Mouse (Mus musculus) limb, embryonic 11.5 days (tissue): ENCODE measurements around the gene Igf1r. TPM values are rescaled to one million over a fixed set of nuclear protein-coding genes. Genes with fewer than 3 reads are reported as not detected.
A peak's percentile ranks its signal among the peaks of the same experiment; 100 is the strongest.

Source experiments
- ATAC-seq: fragments of 200-750 bp; cut with Nextera tagmentation; 2 replicates; pipeline ENCODE4 v1.8.0; 2017; ENCODE audit warnings: low read depth; ENCODE audit not compliant: insufficient number of reproducible peaks, low FRiP score, low TSS enrichment
- DNase-seq: peaks from one replicate; pipeline ENCODE4 v3.0.0-alpha.2; 2015; ENCODE audit warnings: low spot score
- H3K27ac ChIP-seq: fragments of 300-500 bp; sonication (generic); replicated peaks from 2 replicates; pipeline ENCODE4 v1.5.1; 2014; ENCODE audit warnings: low read depth, mild to moderate bottlenecking, low read length
- H3K27me3 ChIP-seq: fragments of 300-500 bp; sonication (generic); 2 replicates; pipeline ENCODE4 v1.6.1; 2014; ENCODE audit warnings: mild to moderate bottlenecking, low read length, mixed read lengths; ENCODE audit not compliant: control insufficient read depth, insufficient read depth
- H3K36me3 ChIP-seq: fragments of 300-500 bp; sonication (generic); 2 replicates; pipeline ENCODE4 v1.6.1; 2014; ENCODE audit warnings: mild to moderate bottlenecking, low read length, moderate library complexity, mixed read lengths; ENCODE audit not compliant: control insufficient read depth, insufficient read depth
- H3K4me1 ChIP-seq: fragments of 300-500 bp; sonication (generic); 2 replicates; pipeline ENCODE4 v1.6.1; 2014; ENCODE audit warnings: low read length, mixed read lengths; ENCODE audit not compliant: control insufficient read depth, insufficient read depth
- H3K4me2 ChIP-seq: fragments of 300-500 bp; sonication (generic); 2 replicates; pipeline ENCODE4 v1.6.1; 2014; ENCODE audit warnings: low read depth, mild to moderate bottlenecking, moderate library complexity; ENCODE audit not compliant: severe bottlenecking
- H3K4me3 ChIP-seq: fragments of 300-500 bp; sonication (generic); 2 replicates; pipeline ENCODE4 v1.5.1; 2014; ENCODE audit warnings: low read depth, low read length
- H3K9ac ChIP-seq: fragments of 300-500 bp; sonication (generic); 2 replicates; pipeline ENCODE4 v1.6.1; 2014; ENCODE audit warnings: mild to moderate bottlenecking, low read length
- H3K9me3 ChIP-seq: fragments of 300-500 bp; sonication (generic); 2 replicates; pipeline ENCODE4 v1.6.1; 2016; ENCODE audit warnings: low read length; ENCODE audit not compliant: control insufficient read depth
- WGBS: fragments of 180-500 bp; shearing (Covaris S2); extraction: QIAGEN DNeasy Blood & Tissue Kit; methylation state at CpG from one replicate; pipeline ENCODE4 v1.1.7; 2014; 5-methylcytosine and 5-hydroxymethylcytosine counted together
- polyA plus RNA-seq: library from polyadenylated mRNA; unstranded; fragments of >200 nt; fragmentation: Nextera tagmentation; extraction: Ambion mirVana; gene quantifications from 2 replicates; pipeline ENCODE4 v1.2.1, GENCODE M21; 2014

The Igf1r gene
- polyA plus RNA-seq, 1 experiment from 2014 or later: 29.9 TPM

DNA sequence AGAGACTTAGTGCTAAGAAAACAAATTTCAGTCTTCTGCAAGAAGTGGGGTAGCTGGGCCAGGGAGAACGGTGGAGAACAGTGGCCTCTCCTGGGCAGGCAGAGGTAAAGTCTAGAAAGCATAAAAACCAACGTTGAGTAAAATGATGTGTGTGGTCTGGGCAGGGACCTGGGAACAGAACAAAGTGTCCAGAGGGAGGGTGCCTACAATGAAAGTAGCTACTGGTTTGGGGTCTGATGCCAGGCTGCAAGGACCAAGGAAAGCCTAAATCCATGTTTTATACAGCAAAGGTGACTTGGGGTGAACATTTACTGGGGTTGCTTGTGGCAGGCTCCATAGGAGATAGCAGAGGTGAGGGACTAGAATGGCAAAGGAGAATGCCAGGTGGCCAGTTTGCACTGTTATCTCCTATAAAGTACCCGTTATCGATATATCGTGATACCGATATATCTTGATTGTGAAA is 175.2 kb downstream of the Igf1r start:
- peak; percentile 53 for DNase-seq
- no peaks in the 10 kb centered on the region for H3K36me3 ChIP-seq
- no peak for ATAC-seq
- 44% methylated on average over 6 of the region's 6 CpGs for WGBS
- H3K4me2 ChIP-seq: peak overlapping the region; percentile 87; the same call in 1 of the 2 replicates
- no peak overlapping the region for H3K9ac ChIP-seq
- H3K4me1 ChIP-seq: peaks cover 19% of the 10 kb centered on the region
- no peaks in the 10 kb centered on the region for H3K27me3 ChIP-seq
- no peaks in the 10 kb centered on the region for H3K9me3 ChIP-seq
- no peak overlapping the region for H3K4me3 ChIP-seq
- peak overlapping the region; percentile 65 for H3K27ac ChIP-seq

DNA sequence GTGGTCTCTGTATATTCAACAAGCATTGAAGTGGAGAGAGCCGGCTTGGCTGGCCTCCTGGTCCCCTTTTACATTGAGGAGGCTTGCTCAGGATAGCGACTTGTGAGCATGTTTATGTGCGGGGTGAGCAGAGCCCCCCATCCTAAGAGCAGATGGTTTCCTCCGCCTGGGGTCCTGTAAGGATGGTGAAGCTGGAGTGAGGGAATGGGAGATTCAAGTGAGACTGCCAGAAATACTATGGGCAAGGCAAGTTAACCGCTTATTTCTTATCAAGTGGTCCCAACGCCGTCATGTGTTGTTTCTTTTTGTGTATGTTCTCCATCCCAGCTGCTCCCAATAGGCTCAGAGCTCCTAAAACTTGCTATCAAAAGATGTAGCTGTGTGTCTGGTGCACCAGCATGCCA is 175.6 kb downstream of the Igf1r start:
- H3K9me3 ChIP-seq: no peaks in the 10 kb centered on the region
- no peak overlapping the region for H3K4me3 ChIP-seq
- peak overlapping the region; percentile 87; the same call in 1 of the 2 replicates for H3K4me2 ChIP-seq
- H3K36me3 ChIP-seq: no peaks in the 10 kb centered on the region
- DNase-seq (no peak), ATAC-seq (no peak)
- H3K9ac ChIP-seq: no peak overlapping the region
- no peaks in the 10 kb centered on the region for H3K27me3 ChIP-seq
- 16% methylated on average over 7 of the region's 7 CpGs for WGBS
- peaks cover 19% of the 10 kb centered on the region for H3K4me1 ChIP-seq
- H3K27ac ChIP-seq: peak overlapping the region; percentile 65

DNA sequence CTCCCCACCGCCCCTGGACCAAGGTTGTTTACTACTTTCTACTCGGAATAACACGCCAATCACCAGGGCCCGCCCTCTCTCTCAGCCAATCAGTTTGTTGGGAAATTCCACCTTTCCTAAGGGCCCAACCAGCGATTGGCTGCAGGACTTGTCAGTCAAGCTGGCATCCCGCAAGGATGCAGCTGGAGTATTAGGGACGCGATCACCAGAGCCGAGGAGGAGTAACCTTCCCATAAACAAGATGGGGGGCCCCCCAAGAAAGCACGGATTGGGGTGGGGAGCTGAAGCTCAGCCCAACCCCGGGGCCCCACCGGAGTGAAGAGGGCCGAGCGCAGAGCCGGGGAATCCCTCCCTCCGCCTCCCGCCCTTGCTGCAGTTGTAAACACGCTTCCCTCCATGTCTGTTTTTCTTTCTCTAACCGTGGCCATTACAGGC is 176.5 kb downstream of the Igf1r start:
- 0% methylated on average over 19 of the region's 19 CpGs for WGBS
- no peaks in the 10 kb centered on the region for H3K36me3 ChIP-seq
- peak overlapping the region; percentile 86 for H3K27ac ChIP-seq
- H3K9me3 ChIP-seq: no peaks in the 10 kb centered on the region
- H3K27me3 ChIP-seq: no peaks in the 10 kb centered on the region
- peak overlapping the region; percentile 87 for H3K4me2 ChIP-seq
- peak overlapping the region; percentile 58 for H3K9ac ChIP-seq
- H3K4me3 ChIP-seq: peak overlapping the region; percentile 48
- DNase-seq (peak; percentile 99), ATAC-seq (peak; percentile 90)
- peaks cover 22% of the 10 kb centered on the region for H3K4me1 ChIP-seq

DNA sequence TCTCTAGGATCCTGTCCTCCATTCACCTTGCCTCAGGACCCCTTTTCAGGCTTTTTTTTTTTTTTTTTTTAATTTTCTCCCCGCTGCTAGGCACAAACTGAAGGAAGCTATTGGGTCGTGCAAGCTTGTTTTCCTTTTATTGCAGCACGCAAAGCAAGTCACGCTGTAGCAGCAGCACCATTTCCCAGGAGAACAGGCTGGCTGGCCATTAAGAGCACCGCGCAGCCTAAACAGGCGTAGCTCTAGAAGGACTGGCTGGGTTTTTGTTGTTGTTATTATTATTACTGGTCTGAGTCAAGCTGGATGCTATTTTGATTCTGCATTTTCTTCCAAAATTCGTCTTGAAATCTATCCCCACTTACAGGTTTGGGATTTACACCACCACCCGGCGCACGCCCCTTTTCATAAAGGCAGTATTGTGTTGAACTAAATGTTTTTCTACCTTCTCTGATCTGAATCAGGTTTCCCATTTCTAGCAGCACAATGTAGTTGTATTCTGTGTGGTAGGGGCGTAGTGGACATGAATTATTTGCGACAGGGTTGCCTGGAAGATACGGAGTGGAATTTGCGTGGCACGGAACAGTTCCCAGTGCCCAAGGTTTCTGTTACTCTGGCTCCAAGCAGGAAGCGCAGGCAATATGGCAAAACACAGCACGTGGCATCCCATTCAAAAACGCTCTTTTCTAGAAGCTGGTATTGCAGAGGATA is 177.1 kb downstream of the Igf1r start:
- peak; percentile 94 for DNase-seq
- H3K27me3 ChIP-seq: no peaks in the 10 kb centered on the region
- H3K4me3 ChIP-seq: peak overlapping the region; percentile 48
- no peaks in the 10 kb centered on the region for H3K36me3 ChIP-seq
- ATAC-seq: peak; percentile 58
- peak overlapping the region; percentile 87 for H3K4me2 ChIP-seq
- H3K9ac ChIP-seq: peak overlapping the region; percentile 58
- H3K27ac ChIP-seq: peak overlapping the region; percentile 86
- H3K4me1 ChIP-seq: peaks cover 22% of the 10 kb centered on the region
- H3K9me3 ChIP-seq: no peaks in the 10 kb centered on the region
- WGBS: 2% methylated on average over 19 of the region's 19 CpGs

DNA sequence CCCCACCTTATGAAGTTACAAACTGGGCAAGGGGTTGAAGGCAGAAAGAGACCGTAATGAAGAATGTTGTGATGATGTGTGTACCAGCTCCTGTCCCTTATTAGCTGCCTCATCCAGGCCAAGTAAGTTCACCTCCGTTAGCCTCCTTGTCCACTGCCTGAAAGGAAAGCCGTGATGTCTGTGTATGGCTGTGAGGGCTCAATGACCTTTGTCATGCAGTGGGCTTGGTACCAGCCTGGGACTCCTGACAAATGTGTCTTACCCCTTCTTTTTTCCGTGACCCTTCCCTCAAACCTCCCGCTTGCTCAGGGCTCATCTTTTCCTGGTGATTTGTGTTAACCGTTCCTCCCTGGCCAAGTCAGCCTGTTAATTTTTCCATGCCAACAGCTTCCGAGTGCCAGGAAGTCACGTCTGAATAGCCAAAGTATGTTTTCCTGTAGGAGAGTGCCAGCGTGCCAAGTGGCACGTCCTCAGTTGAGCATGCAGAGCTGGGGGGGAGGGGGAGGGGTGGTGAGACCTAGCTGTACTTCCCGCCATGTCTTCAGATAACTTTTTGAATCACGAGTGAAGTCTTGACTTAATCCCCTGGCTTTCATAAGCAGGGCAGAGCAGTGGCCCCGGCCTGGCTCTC is 178.4 kb downstream of the Igf1r start:
- H3K4me1 ChIP-seq: peaks cover 22% of the 10 kb centered on the region
- H3K27ac ChIP-seq: no peak overlapping the region
- no peak overlapping the region for H3K4me2 ChIP-seq
- H3K9ac ChIP-seq: 0 out of 2 replicates have a peak overlapping the region, but pooled peaks have one; percentile 28
- no peaks in the 10 kb centered on the region for H3K36me3 ChIP-seq
- no peak overlapping the region for H3K4me3 ChIP-seq
- H3K9me3 ChIP-seq: no peaks in the 10 kb centered on the region
- no peaks in the 10 kb centered on the region for H3K27me3 ChIP-seq
- ATAC-seq (no peak), DNase-seq (no peak)
- WGBS: 73% methylated on average over 13 of the region's 13 CpGs

DNA sequence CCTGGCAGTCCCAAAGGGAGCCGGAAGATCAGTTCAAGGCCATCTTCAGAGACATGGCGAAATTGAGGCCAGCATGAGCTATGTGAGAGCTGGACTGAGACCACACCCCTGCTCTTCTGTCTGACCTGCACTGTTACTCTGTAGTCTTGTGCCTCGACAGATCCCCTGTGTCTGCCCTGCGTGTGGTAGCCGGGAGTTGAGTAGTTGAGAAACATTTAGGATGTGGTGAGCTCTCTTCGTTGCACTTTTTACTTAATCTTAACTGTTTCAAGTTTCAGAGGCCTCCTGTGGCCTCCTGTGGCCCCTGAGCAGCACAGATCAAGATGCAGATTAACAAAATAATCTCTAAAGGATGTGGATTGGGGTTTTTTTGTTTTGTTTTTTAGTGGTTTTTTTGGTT is 181.1 kb downstream of the Igf1r start:
- H3K36me3 ChIP-seq: no peaks in the 10 kb centered on the region
- H3K9ac ChIP-seq: no peak overlapping the region
- no peak overlapping the region for H3K4me3 ChIP-seq
- no peaks in the 10 kb centered on the region for H3K27me3 ChIP-seq
- H3K4me1 ChIP-seq: peaks cover 13% of the 10 kb centered on the region
- no peaks in the 10 kb centered on the region for H3K9me3 ChIP-seq
- DNase-seq: no peak
- H3K27ac ChIP-seq: no peak overlapping the region
- no peak for ATAC-seq
- H3K4me2 ChIP-seq: no peak overlapping the region
- 58% methylated on average over 6 of the region's 6 CpGs for WGBS

DNA sequence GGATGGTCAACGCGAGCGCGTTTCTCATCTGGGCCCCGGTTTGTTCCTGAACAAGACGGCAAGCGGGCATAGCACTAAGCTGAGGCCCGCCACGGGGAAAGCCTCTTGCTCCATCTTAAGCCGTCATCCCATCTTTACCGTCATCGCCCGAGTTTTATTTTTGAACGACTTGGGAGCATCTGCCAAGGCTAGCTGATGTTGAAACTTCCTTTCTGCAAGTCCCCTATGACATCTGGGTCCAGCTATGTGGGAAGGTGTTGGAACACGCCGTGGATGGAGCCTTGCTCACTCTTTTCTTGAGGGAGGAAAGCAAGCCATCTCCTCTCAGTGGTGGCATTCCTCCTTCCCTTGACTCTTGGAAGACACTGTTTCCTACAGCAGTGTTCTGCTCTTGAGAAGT is 182.3 kb downstream of the Igf1r start:
- Histone ChIP-seq H3K27ac (no peak overlapping the region), H3K4me2 (no peak overlapping the region), H3K36me3 (no peaks in the 10 kb centered on the region), H3K4me3 (no peak overlapping the region), H3K4me1 (peaks cover 16% of the 10 kb centered on the region), H3K9me3 (no peaks in the 10 kb centered on the region), H3K9ac (no peak overlapping the region), H3K27me3 (no peaks in the 10 kb centered on the region)
- no peak for DNase-seq
- ATAC-seq: no peak
- WGBS: 92% methylated on average over 16 of the region's 16 CpGs

DNA sequence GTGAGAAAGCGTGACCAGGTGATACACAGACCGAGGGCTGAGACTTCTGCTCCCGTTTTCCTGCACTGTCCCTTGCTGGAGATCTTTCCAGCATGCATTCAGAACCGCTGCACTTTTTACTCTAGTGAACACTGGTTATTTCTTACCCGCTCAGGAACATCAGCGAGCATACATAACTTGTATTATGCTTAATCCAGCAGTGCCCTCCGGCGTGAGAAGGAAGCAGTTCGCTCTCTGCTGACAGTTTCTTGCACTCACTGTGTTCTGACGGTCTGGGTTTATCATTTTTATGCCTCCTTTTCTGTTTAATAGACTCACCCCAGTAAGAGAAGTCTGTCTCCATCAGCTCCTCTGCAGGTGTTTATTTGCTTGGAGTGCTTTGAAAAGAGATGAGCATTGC is 183.4 kb downstream of the Igf1r start:
- Histone ChIP-seq H3K9me3 (no peaks in the 10 kb centered on the region), H3K4me1 (peaks cover 6% of the 10 kb centered on the region), H3K4me3 (no peak overlapping the region), H3K9ac (no peak overlapping the region), H3K27ac (no peak overlapping the region), H3K27me3 (no peaks in the 10 kb centered on the region), H3K4me2 (no peak overlapping the region), H3K36me3 (no peaks in the 10 kb centered on the region)
- 87% methylated on average over 10 of the region's 10 CpGs for WGBS
- DNase-seq (no peak), ATAC-seq (no peak)
